Mouse (Mus musculus): ENCODE measurements at regions not wholly inside any gene's neighbourhood (a gene's known extent, or its start where the extent isn't known, plus 50 kb on each side); places are given as distances from the start of the nearest gene placed in this dataset.

DNA sequence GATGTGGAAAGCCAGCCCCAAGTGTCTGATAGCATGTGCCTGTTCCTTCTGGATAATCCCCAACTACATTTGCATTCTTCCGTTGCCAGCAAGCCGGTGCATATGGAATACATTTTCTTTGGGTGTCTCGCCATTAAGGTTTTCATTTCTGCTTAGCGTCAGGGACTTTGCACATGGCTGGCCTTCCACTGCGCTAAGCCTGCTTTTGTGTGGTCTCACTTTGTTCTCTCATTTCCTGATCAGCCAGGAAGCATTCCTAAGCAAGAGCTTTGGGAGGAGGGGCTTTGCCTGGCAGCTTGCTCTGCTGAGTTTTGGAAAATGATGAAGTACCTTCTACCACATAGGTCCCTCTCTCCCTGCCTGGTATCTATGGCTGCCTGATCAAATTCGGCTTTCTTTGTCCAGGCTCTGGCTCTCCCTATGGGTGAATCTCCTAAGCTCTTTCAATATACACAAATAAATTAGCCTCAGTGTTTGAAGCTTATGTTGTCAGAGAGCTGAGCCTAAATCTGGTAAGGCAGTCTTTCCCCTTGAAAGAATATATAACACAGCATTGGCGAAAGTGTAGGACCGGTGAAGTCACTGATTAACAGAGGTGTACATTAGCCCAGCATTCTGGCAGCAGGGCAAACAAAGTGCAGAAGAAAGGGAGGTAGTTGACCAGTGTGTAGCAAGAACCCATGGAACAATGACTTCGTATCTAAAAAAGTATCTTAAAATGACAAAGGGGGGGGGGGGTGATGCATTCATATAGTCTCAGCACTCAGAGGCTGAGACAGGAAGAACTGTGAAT, 242.8 kb upstream of the Cadm1 start:
- Histone ChIP-seq H3K27ac (replicated peaks; ENCODE audit: low read depth, low read length) (peak overlapping the region; percentile 65; the same call in 1 of the 2 replicates), H3K36me3 (ENCODE audit: control insufficient read depth, insufficient read depth, low read length) (no peaks in the 10 kb centered on the region), H3K9me3 (ENCODE audit: control insufficient read depth, low read length) (no peaks in the 10 kb centered on the region), H3K27me3 (replicated peaks; ENCODE audit: control insufficient read depth, insufficient read depth, low read length) (no peaks in the 10 kb centered on the region), H3K4me1 (ENCODE audit: control insufficient read depth, insufficient read depth, low read length) (peaks cover 9% of the 10 kb centered on the region), H3K4me3 (ENCODE audit: low read depth, low read length) (no peak overlapping the region), H3K4me2 (ENCODE audit: low read depth, low read length) (no peak overlapping the region), H3K9ac (ENCODE audit: low read depth, low read length) (no peak overlapping the region)
- DNase-seq (ENCODE audit: low spot score) = peak; percentile 93
- WGBS = 44% methylated on average over 9 of the region's 9 CpGs
- ATAC-seq (ENCODE audit: low read depth) = peak; percentile 86

- no peak overlapping the region for H3K27ac ChIP-seq (replicated peaks; ENCODE audit: low read depth, low read length)
- no peak overlapping the region for H3K4me3 ChIP-seq (ENCODE audit: low read depth, low read length)
- 49% methylated on average over 7 of the region's 7 CpGs for WGBS
- H3K36me3 ChIP-seq (ENCODE audit: control insufficient read depth, insufficient read depth, low read length) = no peaks in the 10 kb centered on the region
- H3K4me2 ChIP-seq (ENCODE audit: low read depth, low read length) = no peak overlapping the region
- peaks cover 9% of the 10 kb centered on the region for H3K4me1 ChIP-seq (ENCODE audit: control insufficient read depth, insufficient read depth, low read length)
- no peaks in the 10 kb centered on the region for H3K27me3 ChIP-seq (replicated peaks; ENCODE audit: control insufficient read depth, insufficient read depth, low read length)
- no peak overlapping the region for H3K9ac ChIP-seq (ENCODE audit: low read depth, low read length)
- no peak for ATAC-seq (ENCODE audit: low read depth)
- no peaks in the 10 kb centered on the region for H3K9me3 ChIP-seq (ENCODE audit: control insufficient read depth, low read length)
- no peak for DNase-seq (ENCODE audit: low spot score)
These were observed 241.3 kb upstream of the Cadm1 start for GRCm38 (mm10) chr9:47288587-47289199.

- no peak overlapping the region for H3K4me3 ChIP-seq (ENCODE audit: low read depth, low read length)
- no peaks in the 10 kb centered on the region for H3K9me3 ChIP-seq (ENCODE audit: control insufficient read depth, low read length)
- no peak overlapping the region for H3K9ac ChIP-seq (ENCODE audit: low read depth, low read length)
- DNase-seq (ENCODE audit: low spot score) = no peak
- no peak overlapping the region for H3K27ac ChIP-seq (replicated peaks; ENCODE audit: low read depth, low read length)
- no peaks in the 10 kb centered on the region for H3K36me3 ChIP-seq (ENCODE audit: control insufficient read depth, insufficient read depth, low read length)
- no peak for ATAC-seq (ENCODE audit: low read depth)
- H3K27me3 ChIP-seq (replicated peaks; ENCODE audit: control insufficient read depth, insufficient read depth, low read length) = no peaks in the 10 kb centered on the region
- H3K4me2 ChIP-seq (ENCODE audit: low read depth, low read length) = no peak overlapping the region
- no peaks in the 10 kb centered on the region for H3K4me1 ChIP-seq (ENCODE audit: control insufficient read depth, insufficient read depth, low read length)
- WGBS = 50% methylated on average over 1 of the region's 1 CpGs
These were observed 229.3 kb upstream of the Cadm1 start for GRCm38 (mm10) chr9:47300633-47301032.

DNA sequence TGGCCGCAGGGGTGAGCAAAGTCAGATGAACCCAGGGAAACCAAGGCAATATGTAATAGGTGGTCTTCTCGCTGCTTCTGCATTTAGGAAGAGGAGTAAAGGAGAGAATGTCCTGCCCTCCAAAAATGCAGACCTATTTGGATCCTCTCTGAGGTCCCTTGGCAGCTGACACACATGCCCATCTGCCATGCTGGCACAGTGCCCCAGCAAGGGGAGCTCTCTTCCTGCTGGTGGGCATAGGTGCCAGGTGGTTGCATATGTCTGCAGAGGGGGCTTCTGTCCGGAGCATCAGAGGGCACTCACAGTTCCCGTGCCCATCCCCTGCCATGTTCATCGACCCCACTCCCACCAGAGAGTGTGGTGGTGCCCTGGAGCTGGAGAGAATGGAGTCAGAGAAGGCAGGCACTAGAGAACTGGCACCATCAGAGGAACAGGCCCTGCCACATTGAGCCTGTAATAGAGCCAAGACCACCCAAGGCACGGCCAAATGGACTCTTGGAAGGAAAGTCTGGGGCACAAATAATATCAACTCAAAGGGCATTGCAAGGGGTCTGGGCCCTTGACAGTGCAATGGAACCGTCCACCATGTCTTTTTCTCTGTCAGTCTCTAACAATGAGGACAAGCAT, 222.7 kb upstream of the Cadm1 start:
- no peaks in the 10 kb centered on the region for H3K27me3 ChIP-seq (replicated peaks; ENCODE audit: control insufficient read depth, insufficient read depth, low read length)
- no peaks in the 10 kb centered on the region for H3K36me3 ChIP-seq (ENCODE audit: control insufficient read depth, insufficient read depth, low read length)
- H3K9me3 ChIP-seq (ENCODE audit: control insufficient read depth, low read length) = no peaks in the 10 kb centered on the region
- ATAC-seq (ENCODE audit: low read depth) (no peak), DNase-seq (ENCODE audit: low spot score) (no peak)
- H3K9ac ChIP-seq (ENCODE audit: low read depth, low read length) = no peak overlapping the region
- H3K4me3 ChIP-seq (ENCODE audit: low read depth, low read length) = no peak overlapping the region
- peaks cover 6% of the 10 kb centered on the region; the same call in 1 of the 2 replicates for H3K4me1 ChIP-seq (ENCODE audit: control insufficient read depth, insufficient read depth, low read length)
- WGBS = 89% methylated on average over 7 of the region's 7 CpGs
- no peak overlapping the region for H3K27ac ChIP-seq (replicated peaks; ENCODE audit: low read depth, low read length)
- no peak overlapping the region for H3K4me2 ChIP-seq (ENCODE audit: low read depth, low read length)

- H3K4me3 ChIP-seq (ENCODE audit: low read depth, low read length) = no peak overlapping the region
- H3K27ac ChIP-seq (replicated peaks; ENCODE audit: low read depth, low read length) = no peak overlapping the region
- no peaks in the 10 kb centered on the region for H3K36me3 ChIP-seq (ENCODE audit: control insufficient read depth, insufficient read depth, low read length)
- WGBS = 69% methylated on average over 17 of the region's 17 CpGs
- no peaks in the 10 kb centered on the region for H3K9me3 ChIP-seq (ENCODE audit: control insufficient read depth, low read length)
- H3K4me2 ChIP-seq (ENCODE audit: low read depth, low read length) = no peak overlapping the region
- no peak for ATAC-seq (ENCODE audit: low read depth)
- peak; percentile 51 for DNase-seq (ENCODE audit: low spot score)
- H3K4me1 ChIP-seq (ENCODE audit: control insufficient read depth, insufficient read depth, low read length) = peaks cover 6% of the 10 kb centered on the region; the same call in 1 of the 2 replicates
- no peaks in the 10 kb centered on the region for H3K27me3 ChIP-seq (replicated peaks; ENCODE audit: control insufficient read depth, insufficient read depth, low read length)
- H3K9ac ChIP-seq (ENCODE audit: low read depth, low read length) = no peak overlapping the region
These were observed 222.0 kb upstream of the Cadm1 start for GRCm38 (mm10) chr9:47307752-47308500.

DNA sequence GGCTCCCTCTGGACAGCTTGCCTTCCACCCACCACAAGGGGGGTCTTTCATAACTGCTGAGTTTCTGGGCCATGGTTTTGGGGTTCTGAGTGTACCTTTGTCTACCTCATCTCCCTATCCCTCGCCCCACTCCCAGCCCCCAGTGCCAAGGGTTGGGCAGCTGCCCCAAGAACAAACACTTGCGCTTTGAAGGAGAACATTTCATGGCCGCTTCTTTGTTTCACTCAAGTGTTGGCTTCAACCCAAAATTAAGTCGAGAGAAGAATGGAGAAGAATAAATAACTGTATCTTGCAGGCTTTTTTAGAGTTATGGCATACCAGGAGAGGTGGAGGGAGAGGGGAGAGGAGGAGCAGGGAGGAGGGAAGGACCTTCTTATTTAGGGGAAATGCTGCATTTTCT, 216.5 kb upstream of the Cadm1 start:
- Histone ChIP-seq H3K4me1 (ENCODE audit: control insufficient read depth, insufficient read depth, low read length) (no peaks in the 10 kb centered on the region), H3K27ac (replicated peaks; ENCODE audit: low read depth, low read length) (no peak overlapping the region), H3K4me2 (ENCODE audit: low read depth, low read length) (no peak overlapping the region), H3K9me3 (ENCODE audit: control insufficient read depth, low read length) (no peaks in the 10 kb centered on the region), H3K9ac (ENCODE audit: low read depth, low read length) (no peak overlapping the region), H3K4me3 (ENCODE audit: low read depth, low read length) (no peak overlapping the region), H3K36me3 (ENCODE audit: control insufficient read depth, insufficient read depth, low read length) (no peaks in the 10 kb centered on the region), H3K27me3 (replicated peaks; ENCODE audit: control insufficient read depth, insufficient read depth, low read length) (no peaks in the 10 kb centered on the region)
- WGBS = 62% methylated on average over 4 of the region's 4 CpGs
- DNase-seq (ENCODE audit: low spot score) (no peak), ATAC-seq (ENCODE audit: low read depth) (no peak)

- no peak overlapping the region for H3K27ac ChIP-seq (replicated peaks; ENCODE audit: low read depth, low read length)
- no peaks in the 10 kb centered on the region for H3K9me3 ChIP-seq (ENCODE audit: control insufficient read depth, low read length)
- no peaks in the 10 kb centered on the region for H3K27me3 ChIP-seq (replicated peaks; ENCODE audit: control insufficient read depth, insufficient read depth, low read length)
- no peak for DNase-seq (ENCODE audit: low spot score)
- no peaks in the 10 kb centered on the region for H3K36me3 ChIP-seq (ENCODE audit: control insufficient read depth, insufficient read depth, low read length)
- H3K4me1 ChIP-seq (ENCODE audit: control insufficient read depth, insufficient read depth, low read length) = no peaks in the 10 kb centered on the region
- WGBS = 86% methylated on average over 1 of the region's 1 CpGs
- no peak overlapping the region for H3K4me3 ChIP-seq (ENCODE audit: low read depth, low read length)
- no peak overlapping the region for H3K4me2 ChIP-seq (ENCODE audit: low read depth, low read length)
- no peak overlapping the region for H3K9ac ChIP-seq (ENCODE audit: low read depth, low read length)
- ATAC-seq (ENCODE audit: low read depth) = no peak
These were observed 215.7 kb upstream of the Cadm1 start for GRCm38 (mm10) chr9:47314236-47314635.

DNA sequence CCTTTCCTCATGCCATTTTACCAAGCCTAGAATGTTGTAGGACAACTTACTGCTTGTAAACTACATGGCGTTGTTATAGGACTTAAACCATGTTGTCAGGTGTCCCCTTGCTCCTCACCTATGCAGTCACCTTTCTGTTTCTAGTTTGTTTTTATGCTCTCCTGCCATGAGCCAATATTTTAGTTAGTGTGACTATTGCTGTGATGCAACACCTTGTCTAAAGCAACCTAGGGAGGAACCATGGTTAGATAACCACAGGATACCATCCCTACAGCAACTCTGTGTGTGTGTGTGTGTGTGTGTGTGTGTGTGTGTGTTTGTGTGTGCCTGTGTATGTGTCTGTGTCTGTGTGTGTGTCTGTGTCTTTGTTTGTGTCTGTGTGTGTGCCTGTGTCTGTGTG, 209.6 kb upstream of the Cadm1 start:
- Histone ChIP-seq H3K9me3 (ENCODE audit: control insufficient read depth, low read length) (no peaks in the 10 kb centered on the region), H3K9ac (ENCODE audit: low read depth, low read length) (no peak overlapping the region), H3K4me1 (ENCODE audit: control insufficient read depth, insufficient read depth, low read length) (peaks cover 14% of the 10 kb centered on the region), H3K4me3 (ENCODE audit: low read depth, low read length) (no peak overlapping the region), H3K4me2 (ENCODE audit: low read depth, low read length) (no peak overlapping the region), H3K27me3 (replicated peaks; ENCODE audit: control insufficient read depth, insufficient read depth, low read length) (no peaks in the 10 kb centered on the region), H3K27ac (replicated peaks; ENCODE audit: low read depth, low read length) (no peak overlapping the region), H3K36me3 (ENCODE audit: control insufficient read depth, insufficient read depth, low read length) (no peaks in the 10 kb centered on the region)
- DNase-seq (ENCODE audit: low spot score) (no peak), ATAC-seq (ENCODE audit: low read depth) (no peak)
- WGBS = 97% methylated on average over 1 of the region's 1 CpGs

Measured in embryonic facial prominence, embryonic 14.5 days (tissue).